Mouse (Mus musculus) thymus, postnatal 14 days (tissue): ENCODE data around the gene Amz1.

Experiments
- DNase-seq: peaks from one replicate; pipeline ENCODE4 v3.0.0; 2021

The Amz1 gene

DNA sequence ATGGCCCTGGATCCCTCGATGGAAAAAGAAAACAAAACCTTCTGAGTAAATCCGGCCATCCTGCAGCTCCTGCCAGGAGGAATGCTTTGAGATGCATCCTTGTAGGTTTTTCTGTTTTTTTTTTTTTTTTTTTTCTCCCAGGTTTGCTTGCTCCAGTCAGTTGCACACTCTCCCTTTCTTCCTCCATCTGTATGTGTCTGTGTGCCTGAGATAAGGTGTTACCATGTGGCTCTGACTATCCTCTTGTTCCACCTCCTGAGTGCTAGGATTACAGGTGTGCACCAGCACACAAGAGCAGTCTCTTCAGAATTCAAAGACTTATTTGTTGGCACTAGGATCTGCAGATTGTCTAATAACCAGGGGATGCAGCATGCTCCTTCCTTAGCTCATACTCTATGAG lies 83.0 kb downstream of the Amz1 start:
- DNase-seq, result no peak
